Mouse (Mus musculus): ENCODE results near the gene Tent5b.

The Tent5b gene

GRCm38 (mm10) chr4:133479458-133480184, at the start of gene Tent5b:
Gene Tent5b (plus strand): TSS chr4:133480132.
- DNase-seq (ENCODE audit: extremely low read depth, low read depth, low spot score): peak; percentile 92

GRCm38 (mm10) chr4:133431508-133431907, 48.4 kb upstream of the Tent5b start:
- no peak for DNase-seq (ENCODE audit: extremely low read depth, low read depth, low spot score)

DNA sequence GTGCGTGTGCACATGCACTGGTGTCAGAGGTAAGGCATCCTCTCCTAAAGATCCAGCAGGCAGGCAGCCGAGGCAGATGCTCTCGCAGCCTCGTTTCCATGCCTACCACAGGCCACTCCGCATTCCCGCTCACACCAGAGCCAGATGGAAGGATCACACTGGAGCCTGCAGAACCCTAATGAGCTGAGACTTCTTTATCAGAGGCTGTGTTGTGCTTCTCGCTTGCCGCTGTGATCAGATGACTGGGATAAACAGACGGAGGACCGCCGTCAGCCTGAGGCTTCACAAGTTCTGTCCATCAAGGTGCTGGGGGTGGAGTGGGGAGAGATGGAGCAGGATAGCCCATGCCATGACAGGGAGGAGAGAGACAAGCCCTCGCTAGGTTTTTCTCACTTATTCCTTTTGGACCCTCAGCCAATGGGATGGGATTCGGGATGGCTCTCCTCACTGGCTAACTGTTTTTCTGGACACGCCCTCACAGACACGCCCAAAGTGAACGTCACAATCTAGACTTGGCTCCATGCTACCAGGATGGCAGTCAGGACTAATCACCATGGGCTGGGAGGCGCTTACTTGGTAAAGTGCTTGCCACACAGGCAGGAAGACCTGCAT, 47.3 kb upstream of the Tent5b start:
- DNase-seq (ENCODE audit: extremely low read depth, low read depth, low spot score): no peak

- DNase-seq (ENCODE audit: extremely low read depth, low read depth, low spot score): no peak
These were observed 44.0 kb upstream of the Tent5b start for GRCm38 (mm10) chr4:133435921-133436320.

- no peak for DNase-seq (ENCODE audit: extremely low read depth, low read depth, low spot score)
These were observed 40.2 kb upstream of the Tent5b start for GRCm38 (mm10) chr4:133439460-133440376.

DNA sequence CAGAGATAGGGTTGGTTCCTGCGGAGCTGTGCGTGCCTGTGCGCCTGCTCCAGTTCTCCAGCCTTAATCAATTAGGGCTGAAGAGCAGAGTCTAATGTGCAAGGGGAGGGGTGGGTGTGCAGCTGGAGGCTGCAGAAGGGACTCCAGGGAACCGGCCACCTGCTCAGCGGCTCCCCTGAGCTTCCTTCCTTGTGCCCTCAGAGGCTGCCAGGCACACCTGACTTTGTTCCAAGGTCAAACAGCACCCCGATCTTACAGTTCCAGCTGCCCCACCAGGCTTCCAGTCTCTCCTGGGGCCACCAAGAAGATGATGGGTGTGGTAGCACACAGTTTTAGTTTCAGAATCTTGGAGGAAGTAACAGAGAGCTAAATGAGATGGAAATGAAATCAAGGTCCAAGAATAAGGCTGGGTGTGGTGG, 39.5 kb upstream of the Tent5b start:
- DNase-seq (ENCODE audit: extremely low read depth, low read depth, low spot score): no peak

DNA sequence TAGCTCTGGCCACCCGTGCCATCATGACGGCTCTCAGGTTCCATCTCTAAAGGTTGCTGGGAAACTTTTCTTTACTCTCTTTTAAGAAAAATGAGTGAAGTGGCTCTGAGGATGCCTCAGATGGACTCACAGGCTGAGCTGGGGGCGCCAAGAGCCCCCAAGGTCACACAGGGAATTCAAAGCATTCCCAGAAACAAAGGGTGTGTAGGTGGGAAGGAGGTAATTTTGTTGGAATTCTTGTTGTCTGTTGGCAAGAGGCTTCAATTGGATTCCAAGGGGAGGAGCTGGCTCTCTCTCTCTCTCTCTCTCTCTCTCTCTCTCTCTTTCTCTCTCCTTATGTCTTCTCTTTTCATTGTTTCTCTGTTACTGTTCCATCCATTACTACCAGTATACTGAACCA, 37.7 kb upstream of the Tent5b start:
- DNase-seq (ENCODE audit: extremely low read depth, low read depth, low spot score): no peak

DNA sequence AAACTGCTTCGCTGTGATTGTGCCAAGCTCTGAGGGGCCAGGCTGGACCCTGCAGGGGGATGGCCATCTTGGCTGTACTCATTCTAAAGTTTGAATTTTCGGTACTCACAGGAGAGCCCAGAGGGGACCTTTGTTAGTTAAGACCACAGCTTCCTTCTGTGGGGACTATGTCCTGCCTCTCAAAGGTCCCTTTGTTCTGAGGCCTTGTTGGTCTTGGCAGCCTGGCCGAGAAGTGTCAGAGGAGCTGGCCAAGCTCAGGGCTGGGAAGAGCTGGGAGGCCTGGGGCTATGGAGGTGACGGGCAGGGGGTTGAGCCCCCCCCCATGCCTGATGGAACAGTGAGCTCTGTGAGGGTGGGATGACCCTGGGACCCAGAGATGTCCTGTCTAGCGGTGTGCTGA, 36.8 kb upstream of the Tent5b start:
- DNase-seq (ENCODE audit: extremely low read depth, low read depth, low spot score): no peak

- DNase-seq (ENCODE audit: extremely low read depth, low read depth, low spot score): no peak
These were observed 34.2 kb upstream of the Tent5b start for GRCm38 (mm10) chr4:133445727-133446126.

DNA sequence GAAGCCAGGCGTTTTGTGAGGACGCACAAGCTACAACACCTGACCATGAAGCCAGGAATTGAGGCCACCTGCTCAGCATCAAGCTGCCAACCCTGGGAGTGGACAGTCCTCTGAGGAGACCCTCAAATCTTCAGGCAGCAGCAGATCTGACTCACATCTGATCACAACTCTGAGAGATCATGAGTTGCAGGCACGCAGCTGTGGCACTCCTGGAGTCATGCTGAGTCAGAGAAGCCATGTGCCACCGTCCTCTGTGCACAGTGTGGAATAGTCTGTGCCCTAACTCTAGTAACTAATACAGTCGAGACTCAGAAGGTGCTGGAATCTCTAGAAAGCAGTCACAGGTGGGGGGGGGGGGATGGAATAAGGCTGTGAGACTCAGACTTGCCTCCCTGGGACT, 32.6 kb upstream of the Tent5b start:
- DNase-seq (ENCODE audit: extremely low read depth, low read depth, low spot score): no peak

DNA sequence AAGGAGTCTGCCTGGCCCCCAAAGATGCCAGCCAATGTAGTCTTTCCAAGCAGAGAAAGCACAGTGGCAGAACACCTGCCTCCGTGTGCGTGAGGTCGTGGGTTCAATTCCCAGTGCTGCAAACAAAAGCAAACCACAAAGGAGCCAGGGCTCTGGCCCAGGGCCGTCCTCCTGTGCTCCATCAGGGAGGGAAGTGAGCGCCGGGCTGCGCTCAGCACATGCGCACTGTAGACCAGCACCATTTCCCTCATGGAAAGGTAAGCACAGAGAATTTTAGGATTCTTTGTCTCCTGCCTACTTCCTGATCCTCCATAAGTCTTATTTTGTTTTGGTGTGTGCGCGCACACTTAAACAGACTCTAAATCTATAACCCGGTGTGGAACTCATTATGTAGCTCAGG, 32.0 kb upstream of the Tent5b start:
- no peak for DNase-seq (ENCODE audit: extremely low read depth, low read depth, low spot score)

DNA sequence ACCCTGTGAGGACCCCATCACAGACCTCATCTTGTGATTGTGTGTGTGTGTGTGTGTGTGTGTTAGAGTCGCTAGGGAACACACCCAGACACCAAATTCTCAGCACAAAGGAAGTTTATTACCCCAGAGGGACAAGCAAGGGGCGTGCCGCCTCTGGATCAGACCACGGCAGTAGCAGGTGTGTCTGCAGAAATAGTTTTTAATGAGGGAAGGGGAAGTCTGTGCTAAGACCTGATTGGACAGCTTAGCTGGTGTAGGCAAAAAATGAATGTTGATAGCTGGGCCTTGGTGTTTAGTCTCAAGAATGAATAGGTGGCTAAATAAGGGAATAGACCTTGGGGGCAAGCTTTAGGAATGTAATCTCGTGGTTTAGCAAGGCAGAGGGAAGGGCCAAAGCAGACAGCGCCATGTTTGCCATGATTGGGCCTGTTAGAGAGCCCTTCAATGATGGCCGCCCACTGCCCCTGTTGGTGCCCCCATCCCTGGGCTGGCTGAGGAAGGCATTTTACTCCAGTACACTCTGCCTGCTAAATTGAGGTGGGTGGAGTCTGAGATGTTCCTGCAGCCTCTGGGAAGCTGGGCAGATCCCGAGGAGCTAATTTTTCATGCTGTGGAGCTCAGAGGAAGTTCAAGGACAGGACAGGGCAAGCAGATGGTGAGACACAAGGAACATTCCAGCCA, 31.1 kb upstream of the Tent5b start:
- DNase-seq (ENCODE audit: extremely low read depth, low read depth, low spot score): no peak

GRCm38 (mm10) chr4:133449726-133450125, 30.2 kb upstream of the Tent5b start:
- DNase-seq (ENCODE audit: extremely low read depth, low read depth, low spot score): no peak

GRCm38 (mm10) chr4:133451536-133451935, 28.4 kb upstream of the Tent5b start:
- DNase-seq (ENCODE audit: extremely low read depth, low read depth, low spot score): no peak

GRCm38 (mm10) chr4:133452433-133452832, 27.5 kb upstream of the Tent5b start:
- DNase-seq (ENCODE audit: extremely low read depth, low read depth, low spot score): no peak

DNA sequence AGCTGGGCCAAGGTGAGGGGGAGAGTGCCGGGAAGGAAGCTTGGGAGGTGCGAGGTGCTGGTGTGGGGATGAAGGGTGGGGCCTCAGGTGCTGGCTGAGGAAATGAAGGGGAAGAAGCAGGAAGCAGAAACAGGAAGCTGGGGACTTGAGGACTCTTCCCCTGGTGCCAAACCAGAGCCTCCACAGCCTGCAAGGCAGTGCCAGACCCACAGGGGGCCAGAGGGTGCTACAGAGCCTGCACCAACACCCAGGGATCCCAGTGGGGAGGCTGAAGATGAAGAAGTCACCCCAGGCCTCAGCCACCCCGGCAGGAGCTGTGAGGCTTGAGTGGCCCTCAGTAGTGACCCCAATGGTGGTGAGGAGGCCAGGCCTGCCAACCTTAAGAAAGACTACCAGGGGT, 21.9 kb upstream of the Tent5b start:
- no peak for DNase-seq (ENCODE audit: extremely low read depth, low read depth, low spot score)

DNA sequence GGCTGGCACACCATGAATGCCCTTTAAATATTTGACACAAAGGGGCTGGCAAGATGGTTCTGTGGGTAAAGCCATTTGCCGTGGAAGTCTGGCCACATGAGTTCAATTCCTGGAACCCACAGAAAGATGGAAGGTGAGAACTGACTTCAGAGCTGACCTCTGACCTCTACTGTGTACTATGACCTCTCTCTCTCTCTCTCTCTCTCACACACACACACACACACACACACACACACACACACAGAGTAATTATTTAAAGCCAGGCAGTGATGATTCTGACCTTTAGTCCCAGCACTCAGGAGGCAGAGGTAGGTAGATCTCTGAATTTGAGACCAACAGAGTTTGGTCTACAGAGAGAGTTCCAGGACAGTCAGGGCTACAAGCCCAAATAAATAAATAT, 19.9 kb upstream of the Tent5b start:
- no peak for DNase-seq (ENCODE audit: extremely low read depth, low read depth, low spot score)

GRCm38 (mm10) chr4:133460796-133461325, 19.1 kb upstream of the Tent5b start:
- no peak for DNase-seq (ENCODE audit: extremely low read depth, low read depth, low spot score)

- no peak for DNase-seq (ENCODE audit: extremely low read depth, low read depth, low spot score)
These were observed 18.6 kb upstream of the Tent5b start for GRCm38 (mm10) chr4:133461362-133461761.

DNA sequence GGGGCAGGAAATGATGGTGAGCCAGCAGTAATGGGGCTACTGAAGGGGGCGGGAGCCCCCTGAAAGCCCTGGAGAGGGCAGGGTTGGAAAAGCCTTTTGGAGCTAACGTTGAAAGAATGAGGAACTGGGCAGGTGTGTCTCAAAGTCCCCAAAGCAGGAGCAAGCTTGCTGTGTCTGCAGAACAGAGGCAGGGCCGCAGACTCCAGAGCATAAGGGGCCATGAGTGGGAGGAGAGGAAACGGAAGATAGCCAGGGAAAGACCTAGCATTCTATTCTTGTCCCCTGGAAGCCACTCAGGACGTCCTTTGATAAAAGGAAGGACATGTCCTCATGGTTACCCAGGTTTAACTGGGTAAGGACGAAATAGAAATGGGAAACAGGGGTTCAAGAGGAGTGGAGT, 16.7 kb upstream of the Tent5b start:
- DNase-seq (ENCODE audit: extremely low read depth, low read depth, low spot score): no peak

DNA sequence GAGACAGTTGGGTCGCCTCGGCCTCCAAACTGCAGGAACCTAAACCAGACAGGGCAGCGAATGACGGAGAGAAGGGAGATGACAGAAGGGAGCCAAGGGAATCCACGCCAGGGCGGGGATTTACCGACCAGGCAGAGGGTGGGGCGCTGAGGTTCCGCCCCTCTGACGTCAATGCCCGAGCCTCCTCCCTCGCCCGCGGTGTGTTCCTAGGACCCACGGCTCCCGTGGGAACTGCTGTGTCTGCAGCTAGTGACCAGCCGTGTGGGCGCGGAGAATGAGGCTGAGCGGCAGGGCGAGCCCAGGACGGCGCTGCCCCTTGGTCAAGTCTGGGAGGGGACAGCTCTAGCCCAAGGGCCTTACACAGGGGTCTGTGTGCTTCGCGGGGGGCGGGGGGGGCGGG, 11.9 kb upstream of the Tent5b start:
- no peak for DNase-seq (ENCODE audit: extremely low read depth, low read depth, low spot score)

Measured in fat pad, adult 2 months (tissue).